Mouse (Mus musculus): Measurements from ENCODE around the gene Dgkz.

- TF ChIP-seq CTCF (IDR thresholded peaks at IDR 0.05; ENCODE audit: extremely low read depth, insufficient read length, insufficient replicate concordance, low read depth, low read length), result no peak
- TF ChIP-seq POLR2A (IDR thresholded peaks at IDR 0.05; ENCODE audit: low read depth, low read length), result no peak
Observed at GRCm38 (mm10) chr2:91900431-91900830, 75.2 kb downstream of the Dgkz start.

Data from small intestine, adult 2 months (tissue).